Mouse (Mus musculus) E14TG2a.4 (cell line): Measurements from ENCODE around the gene BC003965.
"Not testable (repeated sequence)": the region's sequence is repeated elsewhere in the genome, so short reads cannot be mapped to it uniquely, and the experiment has no call there.

Experiments used
- H3K27me3 ChIP-seq: 2 replicates; pipeline ENCODE4 v1.6.1; 2014; ENCODE audit warnings: low read length, control low read depth; ENCODE audit not compliant: insufficient read depth
- H3K36me3 ChIP-seq: 2 replicates; pipeline ENCODE4 v1.6.1; 2014; ENCODE audit warnings: low read length, control low read depth; ENCODE audit not compliant: insufficient read depth
- H3K4me1 ChIP-seq: replicated peaks from 2 replicates; pipeline ENCODE4 v1.6.1; 2014; ENCODE audit warnings: low read depth, low read length, control low read depth
- H3K4me3 ChIP-seq: replicated peaks from 2 replicates; pipeline ENCODE4 v1.5.1; 2014; ENCODE audit warnings: mild to moderate bottlenecking, low read length
- H3K9me3 ChIP-seq: 2 replicates; pipeline ENCODE4 v1.6.1; 2014; ENCODE audit warnings: low read length, control low read depth
- CTCF ChIP-seq: conservative IDR thresholded peaks from 2 replicates; pipeline ENCODE4 v1.5.1; 2014; ENCODE audit warnings: low read length
- NANOG ChIP-seq: IDR thresholded peaks from 2 replicates; pipeline ENCODE4 v1.6.1; 2014; ENCODE audit warnings: borderline replicate concordance, low read length, mixed read lengths
- POU5F1 ChIP-seq: IDR thresholded peaks from 2 replicates; pipeline ENCODE4 v1.6.1; 2014; ENCODE audit warnings: low read length, borderline replicate concordance

BC003965 gene

GRCm38 (mm10) chr17:25210006-25210405, 25.7 kb downstream of the BC003965 start:
- no peaks in the 10 kb centered on the region for H3K27me3 ChIP-seq
- no peaks in the 10 kb centered on the region for H3K9me3 ChIP-seq
- H3K4me3 ChIP-seq = no peak overlapping the region
- peaks cover 95% of the 10 kb centered on the region for H3K36me3 ChIP-seq
- no peak for TF ChIP-seq CTCF
- no peak for TF ChIP-seq NANOG
- no peak for TF ChIP-seq POU5F1
- peaks cover 15% of the 10 kb centered on the region for H3K4me1 ChIP-seq

GRCm38 (mm10) chr17:25210680-25211466, 26.5 kb downstream of the BC003965 start:
- Histone ChIP-seq H3K4me3 (no peak overlapping the region), H3K27me3 (no peaks in the 10 kb centered on the region), H3K36me3 (peaks cover 95% of the 10 kb centered on the region), H3K9me3 (no peaks in the 10 kb centered on the region), H3K4me1 (peaks cover 22% of the 10 kb centered on the region)
- TF ChIP-seq NANOG (no peak), POU5F1 (no peak), CTCF (no peak)

DNA sequence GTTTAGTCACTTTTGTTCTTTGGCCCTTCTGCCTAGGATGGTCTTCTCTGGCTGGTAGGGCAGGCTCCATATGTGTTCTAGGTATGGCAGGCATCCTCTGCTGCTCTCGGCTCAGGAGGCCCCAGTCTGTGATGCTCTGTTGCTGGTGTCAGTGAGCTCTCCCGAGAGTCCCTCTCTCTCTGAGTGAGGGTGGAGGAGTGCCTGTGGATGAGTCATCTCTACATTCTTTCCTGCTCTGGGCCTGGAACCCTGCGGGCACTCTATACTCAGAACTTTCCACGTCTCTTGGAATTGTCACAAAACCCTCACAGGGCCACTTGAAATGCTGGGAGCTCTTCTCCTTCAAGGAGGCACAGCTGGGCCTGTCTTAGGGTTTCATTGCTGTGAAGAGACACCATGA, 27.4 kb downstream of the BC003965 start:
- Histone ChIP-seq H3K27me3 (no peaks in the 10 kb centered on the region), H3K4me1 (peaks cover 22% of the 10 kb centered on the region), H3K4me3 (no peak overlapping the region), H3K36me3 (peaks cover 96% of the 10 kb centered on the region), H3K9me3 (no peaks in the 10 kb centered on the region)
- no peak for TF ChIP-seq CTCF
- no peak for TF ChIP-seq NANOG
- TF ChIP-seq POU5F1 = no peak

DNA sequence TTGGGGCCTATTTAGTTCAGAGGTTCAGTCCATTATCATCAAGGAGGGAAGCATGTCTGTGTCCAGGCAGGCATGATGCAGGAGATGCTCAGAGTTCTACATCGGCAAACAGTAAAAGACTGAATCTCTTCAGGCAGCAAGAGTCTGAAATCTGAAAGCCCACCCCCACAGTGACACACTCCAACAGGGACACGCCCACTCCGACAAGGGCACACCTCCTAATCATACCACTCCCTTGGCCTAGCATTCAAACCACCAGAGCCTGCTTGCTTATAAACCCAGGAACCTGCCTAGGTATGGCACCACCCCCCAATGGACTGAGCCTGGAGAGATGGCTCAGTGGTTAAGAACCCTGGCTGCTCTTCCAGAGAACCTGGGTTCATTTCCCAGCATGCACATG, 31.1 kb downstream of the BC003965 start:
- Histone ChIP-seq H3K9me3 (no peaks in the 10 kb centered on the region), H3K27me3 (no peaks in the 10 kb centered on the region), H3K4me3 (no peak overlapping the region), H3K36me3 (peaks cover 93% of the 10 kb centered on the region), H3K4me1 (peaks cover 14% of the 10 kb centered on the region)
- TF ChIP-seq NANOG (no peak), POU5F1 (no peak), CTCF (no peak)

GRCm38 (mm10) chr17:25218967-25219366, 34.6 kb downstream of the BC003965 start:
- Histone ChIP-seq H3K27me3 (no peaks in the 10 kb centered on the region), H3K4me1 (peaks cover 36% of the 10 kb centered on the region), H3K9me3 (no peaks in the 10 kb centered on the region), H3K36me3 (peaks cover 71% of the 10 kb centered on the region), H3K4me3 (no peak overlapping the region)
- TF ChIP-seq POU5F1 = no peak
- no peak for TF ChIP-seq NANOG
- TF ChIP-seq CTCF = no peak

DNA sequence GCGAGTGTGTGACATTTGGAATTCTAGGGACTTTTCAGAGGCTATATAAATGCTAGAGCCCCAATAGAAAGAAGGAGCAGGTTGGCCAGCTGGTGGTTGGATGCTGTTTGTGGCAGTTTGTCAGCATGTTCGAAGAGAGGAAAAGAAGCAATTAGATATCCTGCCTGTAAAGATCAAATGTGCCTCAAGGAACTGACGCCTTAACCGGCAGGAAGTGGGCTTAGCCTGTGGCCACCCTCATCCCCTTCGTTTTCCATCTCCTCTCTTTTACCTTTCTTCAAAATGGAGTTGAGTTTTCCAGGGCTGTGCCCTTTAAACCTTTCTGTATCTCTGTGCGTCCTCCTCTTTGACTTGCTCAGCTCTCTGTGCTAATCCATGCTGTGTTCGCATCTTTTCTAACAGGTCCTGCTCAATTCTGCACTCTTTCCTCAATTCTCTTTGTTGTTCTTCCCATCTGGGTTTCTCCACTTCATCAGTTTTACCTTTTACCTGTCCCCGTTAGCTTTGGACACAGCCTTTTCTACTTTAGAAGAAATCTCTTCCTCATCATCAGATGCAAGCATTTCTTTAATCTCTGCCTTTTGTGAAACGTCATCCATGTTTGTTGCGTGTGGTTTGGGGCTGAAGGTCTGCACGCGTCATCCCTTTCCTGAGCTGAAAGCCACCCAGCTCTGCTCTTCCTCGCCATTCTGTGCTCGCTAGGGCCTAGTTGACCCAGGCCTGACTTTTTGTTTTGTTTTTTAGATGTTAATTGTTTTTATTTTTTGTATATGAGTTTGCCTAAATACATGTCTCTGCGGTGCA, 35.3 kb downstream of the BC003965 start:
- Histone ChIP-seq H3K4me1 (peaks cover 40% of the 10 kb centered on the region), H3K4me3 (no peak overlapping the region), H3K27me3 (no peaks in the 10 kb centered on the region), H3K9me3 (no peaks in the 10 kb centered on the region), H3K36me3 (peaks cover 71% of the 10 kb centered on the region)
- no peak for TF ChIP-seq POU5F1
- no peak for TF ChIP-seq CTCF
- TF ChIP-seq NANOG = no peak

GRCm38 (mm10) chr17:25220746-25221145, 36.4 kb downstream of the BC003965 start:
- no peak overlapping the region for H3K4me3 ChIP-seq
- TF ChIP-seq CTCF (no peak), POU5F1 (no peak)
- H3K4me1 ChIP-seq = peaks cover 32% of the 10 kb centered on the region
- H3K36me3 ChIP-seq = peaks cover 70% of the 10 kb centered on the region
- H3K27me3 ChIP-seq = no peaks in the 10 kb centered on the region
- H3K9me3 ChIP-seq = no peaks in the 10 kb centered on the region

DNA sequence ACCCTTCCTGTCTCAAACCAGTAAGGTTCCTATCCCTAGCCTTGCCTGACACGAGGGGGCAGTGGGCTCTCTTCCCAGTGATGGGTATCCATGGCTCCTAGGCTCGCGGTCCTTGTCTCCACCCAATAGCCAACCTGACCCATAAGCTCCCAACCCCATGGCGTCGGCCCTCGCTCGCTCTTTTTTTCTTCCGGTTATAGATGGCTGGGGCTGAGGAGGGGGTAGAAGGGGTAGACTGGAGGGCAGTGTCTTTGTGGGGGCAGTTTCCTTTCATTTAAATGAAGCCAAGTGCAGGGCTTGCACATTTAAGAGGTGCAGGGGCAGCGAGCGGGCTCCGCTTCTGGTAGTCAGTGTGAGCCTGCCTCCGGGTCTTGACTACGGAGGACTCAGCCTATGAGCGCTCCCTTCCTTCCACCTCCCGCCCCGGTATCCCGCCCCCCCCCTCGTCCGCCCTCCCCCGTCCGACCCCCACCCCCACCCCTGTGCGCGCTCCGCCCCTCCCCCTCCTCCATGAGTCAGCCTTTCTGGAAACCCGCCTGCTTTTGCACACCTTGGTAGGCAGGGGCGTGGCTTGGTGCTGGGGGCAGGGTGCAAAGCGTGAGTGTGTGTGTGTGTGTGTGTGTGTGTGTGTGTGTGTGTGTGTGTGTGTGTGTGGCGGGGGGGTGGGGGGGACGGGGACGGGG, 37.6 kb downstream of the BC003965 start:
- no peak for TF ChIP-seq NANOG
- no peak for TF ChIP-seq POU5F1
- TF ChIP-seq CTCF = no peak
- H3K27me3 ChIP-seq = no peaks in the 10 kb centered on the region
- H3K36me3 ChIP-seq = peaks cover 70% of the 10 kb centered on the region
- H3K9me3 ChIP-seq = no peaks in the 10 kb centered on the region
- H3K4me3 ChIP-seq = peak overlapping the region; percentile 76
- H3K4me1 ChIP-seq = peaks cover 32% of the 10 kb centered on the region

GRCm38 (mm10) chr17:25222504-25222940, 38.2 kb downstream of the BC003965 start:
- H3K9me3 ChIP-seq, H3K27me3 ChIP-seq: not testable (repeated sequence)
- peaks cover 32% of the 10 kb centered on the region for H3K4me1 ChIP-seq
- H3K4me3 ChIP-seq = peak overlapping the region; percentile 73
- peaks cover 72% of the 10 kb centered on the region for H3K36me3 ChIP-seq
